Mouse (Mus musculus): ENCODE measurements at regions not wholly inside any gene's neighbourhood (a gene's known extent, or its start where the extent isn't known, plus 50 kb on each side); places are given as distances from the start of the nearest gene placed in this dataset.

GRCm38 (mm10) chr15:15329796-15330195 is 1398.8 kb upstream of the Cdh9 start:
- Histone ChIP-seq H3K27me3 (ENCODE audit: control insufficient read depth, insufficient read depth, low read length) (no peaks in the 10 kb centered on the region), H3K4me2 (ENCODE audit: low read depth, low read length) (no peak overlapping the region), H3K4me3 (ENCODE audit: low read depth, low read length) (no peak overlapping the region), H3K9me3 (ENCODE audit: control insufficient read depth, low read length) (no peaks in the 10 kb centered on the region), H3K4me1 (ENCODE audit: control insufficient read depth, insufficient read depth, low read length) (no peaks in the 10 kb centered on the region), H3K36me3 (ENCODE audit: control insufficient read depth, insufficient read depth, low read length) (no peaks in the 10 kb centered on the region), H3K27ac (ENCODE audit: low read depth, low read length) (no peak overlapping the region), H3K9ac (replicated peaks; ENCODE audit: low read depth, low read length) (no peak overlapping the region)
- no peak for ATAC-seq (ENCODE audit: low read depth)
- WGBS: 41% methylated on average over 2 of the region's 2 CpGs

- H3K27ac ChIP-seq (ENCODE audit: low read depth, low read length): no peak overlapping the region
- no peaks in the 10 kb centered on the region for H3K9me3 ChIP-seq (ENCODE audit: control insufficient read depth, low read length)
- no peak for ATAC-seq (ENCODE audit: low read depth)
- no peaks in the 10 kb centered on the region for H3K36me3 ChIP-seq (ENCODE audit: control insufficient read depth, insufficient read depth, low read length)
- H3K9ac ChIP-seq (replicated peaks; ENCODE audit: low read depth, low read length): no peak overlapping the region
- no peak overlapping the region for H3K4me3 ChIP-seq (ENCODE audit: low read depth, low read length)
- H3K4me2 ChIP-seq (ENCODE audit: low read depth, low read length): no peak overlapping the region
- H3K4me1 ChIP-seq (ENCODE audit: control insufficient read depth, insufficient read depth, low read length): no peaks in the 10 kb centered on the region
- H3K27me3 ChIP-seq (ENCODE audit: control insufficient read depth, insufficient read depth, low read length): no peaks in the 10 kb centered on the region
These were observed 1396.6 kb upstream of the Cdh9 start for GRCm38 (mm10) chr15:15331947-15332346.

DNA sequence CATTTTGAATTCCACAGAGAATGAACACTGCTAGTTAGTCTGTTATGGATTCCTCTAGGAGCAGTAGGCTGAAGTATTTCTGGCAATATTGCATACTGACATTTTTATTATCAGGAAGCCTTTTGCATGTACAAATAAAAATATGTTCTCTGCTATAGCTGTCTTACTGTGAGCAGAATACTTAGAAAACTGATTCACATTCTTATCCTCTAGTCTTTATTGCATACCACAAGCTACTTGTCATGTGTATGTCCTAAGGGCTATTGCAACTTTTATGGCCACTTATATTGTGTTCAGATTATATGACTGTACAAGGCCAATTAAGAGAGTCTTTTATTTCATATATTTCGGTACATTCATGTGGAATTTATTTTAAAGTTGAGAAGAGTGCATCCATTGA is 1366.7 kb upstream of the Cdh9 start:
- Histone ChIP-seq H3K4me2 (ENCODE audit: low read depth, low read length) (no peak overlapping the region), H3K27ac (ENCODE audit: low read depth, low read length) (no peak overlapping the region), H3K4me1 (ENCODE audit: control insufficient read depth, insufficient read depth, low read length) (no peaks in the 10 kb centered on the region), H3K9ac (replicated peaks; ENCODE audit: low read depth, low read length) (no peak overlapping the region), H3K36me3 (ENCODE audit: control insufficient read depth, insufficient read depth, low read length) (no peaks in the 10 kb centered on the region), H3K27me3 (ENCODE audit: control insufficient read depth, insufficient read depth, low read length) (no peaks in the 10 kb centered on the region), H3K4me3 (ENCODE audit: low read depth, low read length) (no peak overlapping the region), H3K9me3 (ENCODE audit: control insufficient read depth, low read length) (no peaks in the 10 kb centered on the region)
- ATAC-seq (ENCODE audit: low read depth): peak; percentile 54
- 46% methylated on average over 1 of the region's 1 CpGs for WGBS

GRCm38 (mm10) chr15:15392300-15393022 is 1336.1 kb upstream of the Cdh9 start:
- Histone ChIP-seq H3K36me3 (ENCODE audit: control insufficient read depth, insufficient read depth, low read length) (no peaks in the 10 kb centered on the region), H3K4me1 (ENCODE audit: control insufficient read depth, insufficient read depth, low read length) (no peaks in the 10 kb centered on the region), H3K9me3 (ENCODE audit: control insufficient read depth, low read length) (no peaks in the 10 kb centered on the region), H3K4me3 (ENCODE audit: low read depth, low read length) (no peak overlapping the region), H3K4me2 (ENCODE audit: low read depth, low read length) (no peak overlapping the region), H3K9ac (replicated peaks; ENCODE audit: low read depth, low read length) (no peak overlapping the region), H3K27ac (ENCODE audit: low read depth, low read length) (no peak overlapping the region), H3K27me3 (ENCODE audit: control insufficient read depth, insufficient read depth, low read length) (no peaks in the 10 kb centered on the region)
- no peak; the same call in 1 of the 2 replicates for ATAC-seq (ENCODE audit: low read depth)
- WGBS: 70% methylated on average over 7 of the region's 7 CpGs
